Mouse (Mus musculus) forebrain, embryonic 14.5 days (tissue): ENCODE results near the gene Med12. TPM values are rescaled to one million over a fixed set of nuclear protein-coding genes. Genes with fewer than 3 reads are reported as not detected.
"Not testable (repeated sequence)": the region's sequence is repeated elsewhere in the genome, so short reads cannot be mapped to it uniquely, and the experiment has no call there.

Experiments
- ATAC-seq: fragments of 200-750 bp; cut with Nextera tagmentation; 2 replicates; pipeline ENCODE4 v1.8.0; 2017; ENCODE audit warnings: mild to moderate bottlenecking, moderate library complexity
- DNase-seq: peaks from one replicate; pipeline ENCODE4 v3.0.0-alpha.2; 2015; ENCODE audit warnings: low spot score
- H3K27ac ChIP-seq: fragments of 300-500 bp; sonication (generic); 2 replicates; pipeline ENCODE4 v1.5.1; 2014; ENCODE audit warnings: low read depth, mild to moderate bottlenecking, control low read depth, low read length, moderate library complexity
- H3K27me3 ChIP-seq: fragments of 300-500 bp; sonication (generic); replicated peaks from 2 replicates; pipeline ENCODE4 v1.6.1; 2014; ENCODE audit warnings: low read length, control low read depth, mixed read lengths; ENCODE audit not compliant: control insufficient read depth, insufficient read depth
- H3K36me3 ChIP-seq: fragments of 300-500 bp; sonication (generic); 2 replicates; pipeline ENCODE4 v1.6.1; 2014; ENCODE audit warnings: low read length, control low read depth; ENCODE audit not compliant: control insufficient read depth, insufficient read depth
- H3K4me1 ChIP-seq: fragments of 300-500 bp; sonication (generic); 2 replicates; pipeline ENCODE4 v1.6.1; 2014; ENCODE audit warnings: antibody characterized with exemption, low read length, control low read depth; ENCODE audit not compliant: control insufficient read depth, insufficient read depth
- H3K4me2 ChIP-seq: fragments of 300-500 bp; sonication (generic); 2 replicates; pipeline ENCODE4 v1.6.1; 2014; ENCODE audit warnings: mild to moderate bottlenecking, control low read depth, low read length
- H3K4me3 ChIP-seq: fragments of 300-500 bp; sonication (generic); 2 replicates; pipeline ENCODE4 v1.5.1; 2014; ENCODE audit warnings: low read depth, low read length, control low read depth
- H3K9ac ChIP-seq: fragments of 300-500 bp; sonication (generic); 2 replicates; pipeline ENCODE4 v1.6.1; 2014; ENCODE audit warnings: mild to moderate bottlenecking, low read length, control low read depth, moderate library complexity
- H3K9me3 ChIP-seq: fragments of 300-500 bp; sonication (generic); replicated peaks from 2 replicates; pipeline ENCODE4 v1.6.1; 2016; ENCODE audit warnings: low read length, control low read depth, mixed read lengths; ENCODE audit not compliant: control insufficient read depth
- WGBS: fragments of 180-500 bp; shearing (Covaris S2); extraction: QIAGEN DNeasy Blood & Tissue Kit; methylation state at CpG from one replicate; pipeline ENCODE4 v1.1.7; 2014; 5-methylcytosine and 5-hydroxymethylcytosine counted together
- polyA plus RNA-seq: library from polyadenylated mRNA; unstranded; fragments of >200 nt; fragmentation: Nextera tagmentation; extraction: Ambion mirVana; gene quantifications from 2 replicates; pipeline ENCODE4 v1.2.1, GENCODE M21; 2014

Med12 gene
- polyA plus RNA-seq, 1 experiment from 2014 or later = 25.0 TPM

- H3K9me3 ChIP-seq = no peaks in the 10 kb centered on the region
- H3K4me3 ChIP-seq = no peak overlapping the region
- DNase-seq = no peak
- peaks cover 25% of the 10 kb centered on the region; the same call in 1 of the 2 replicates for H3K36me3 ChIP-seq
- no peak overlapping the region for H3K9ac ChIP-seq
- H3K27me3 ChIP-seq = no peaks in the 10 kb centered on the region
- no peak for ATAC-seq
- H3K4me1 ChIP-seq = no peaks in the 10 kb centered on the region
- no peak overlapping the region for H3K27ac ChIP-seq
- no peak overlapping the region for H3K4me2 ChIP-seq
- 91% methylated on average over 12 of the region's 12 CpGs for WGBS
These were observed 45.9 kb downstream of the Med12 start for GRCm38 (mm10) chrX:101319775-101320174.

GRCm38 (mm10) chrX:101325989-101326899 lies 52.4 kb downstream of the Med12 start:
- Histone ChIP-seq H3K27ac (no peak overlapping the region), H3K4me3 (no peak overlapping the region), H3K4me2 (no peak overlapping the region), H3K27me3 (no peaks in the 10 kb centered on the region), H3K4me1 (no peaks in the 10 kb centered on the region), H3K9me3 (no peaks in the 10 kb centered on the region), H3K9ac (no peak overlapping the region), H3K36me3 (no peaks in the 10 kb centered on the region)
- 66% methylated on average over 8 of the region's 8 CpGs for WGBS
- ATAC-seq = no peak
- no peak for DNase-seq

- 29% methylated on average over 10 of the region's 10 CpGs for WGBS
- H3K27ac ChIP-seq = no peak overlapping the region
- no peaks in the 10 kb centered on the region for H3K4me1 ChIP-seq
- peak overlapping the region; percentile 25; the same call in 1 of the 2 replicates for H3K4me2 ChIP-seq
- no peak overlapping the region for H3K4me3 ChIP-seq
- DNase-seq = peak; percentile 84
- no peaks in the 10 kb centered on the region for H3K9me3 ChIP-seq
- H3K9ac ChIP-seq = no peak overlapping the region
- ATAC-seq = no peak
- no peaks in the 10 kb centered on the region for H3K36me3 ChIP-seq
- H3K27me3 ChIP-seq = no peaks in the 10 kb centered on the region
These were observed 55.7 kb downstream of the Med12 start for GRCm38 (mm10) chrX:101329372-101330028.

- ATAC-seq (peak; percentile 40), DNase-seq (no peak)
- Histone ChIP-seq H3K36me3 (no peaks in the 10 kb centered on the region), H3K4me3 (peak overlapping the region; percentile 32), H3K27ac (peak overlapping the region; percentile 92), H3K9ac (peak overlapping the region; percentile 52), H3K9me3 (no peaks in the 10 kb centered on the region), H3K4me1 (no peaks in the 10 kb centered on the region), H3K27me3 (no peaks in the 10 kb centered on the region), H3K4me2 (peak overlapping the region; percentile 49)
- 50% methylated on average over 9 of the region's 9 CpGs for WGBS
These were observed 58.2 kb downstream of the Med12 start for GRCm38 (mm10) chrX:101332031-101332374.

- Histone ChIP-seq H3K4me2 (peak overlapping the region; percentile 51), H3K36me3 (no peaks in the 10 kb centered on the region), H3K4me1 (no peaks in the 10 kb centered on the region), H3K9me3 (no peaks in the 10 kb centered on the region), H3K4me3 (peak overlapping the region; percentile 32), H3K27ac (peak overlapping the region; percentile 92), H3K9ac (peak overlapping the region; percentile 62), H3K27me3 (no peaks in the 10 kb centered on the region)
- ATAC-seq = peak; percentile 97
- peak; percentile 97 for DNase-seq
- 44% methylated on average over 49 of the region's 49 CpGs for WGBS
These were observed 58.8 kb downstream of the Med12 start for GRCm38 (mm10) chrX:101332375-101333211.

GRCm38 (mm10) chrX:101334606-101335005 lies 60.8 kb downstream of the Med12 start:
- Histone ChIP-seq H3K27ac (no peak overlapping the region), H3K4me3 (no peak overlapping the region), H3K4me1 (no peaks in the 10 kb centered on the region), H3K4me2 (no peak overlapping the region), H3K27me3 (no peaks in the 10 kb centered on the region), H3K9ac (no peak overlapping the region), H3K36me3 (no peaks in the 10 kb centered on the region), H3K9me3 (no peaks in the 10 kb centered on the region)
- DNase-seq (no peak), ATAC-seq (no peak)
- WGBS = 88% methylated on average over 5 of the region's 5 CpGs

- H3K36me3 ChIP-seq = no peaks in the 10 kb centered on the region
- H3K4me1 ChIP-seq = no peaks in the 10 kb centered on the region
- no peak overlapping the region for H3K4me3 ChIP-seq
- H3K9me3 ChIP-seq = no peaks in the 10 kb centered on the region
- H3K27ac ChIP-seq = no peak overlapping the region
- no peak for DNase-seq
- WGBS = 52% methylated on average over 4 of the region's 4 CpGs
- H3K27me3 ChIP-seq = no peaks in the 10 kb centered on the region
- ATAC-seq = no peak
- no peak overlapping the region for H3K9ac ChIP-seq
- H3K4me2 ChIP-seq = no peak overlapping the region
These were observed 64.8 kb downstream of the Med12 start for GRCm38 (mm10) chrX:101338666-101339065.

GRCm38 (mm10) chrX:101342837-101343236 lies 69.0 kb downstream of the Med12 start:
- H3K4me1 ChIP-seq, H3K27ac ChIP-seq, ATAC-seq, H3K27me3 ChIP-seq, H3K4me3 ChIP-seq, H3K4me2 ChIP-seq, H3K36me3 ChIP-seq, DNase-seq, H3K9ac ChIP-seq, H3K9me3 ChIP-seq: not testable (repeated sequence)
- 64% methylated on average over 2 of the region's 2 CpGs for WGBS
